Mouse (Mus musculus): Measurements from ENCODE around the gene Rpp25l. TPM values are rescaled to one million over a fixed set of nuclear protein-coding genes. Genes with fewer than 3 reads are reported as not detected.
"Not testable (repeated sequence)": the region's sequence is repeated elsewhere in the genome, so short reads cannot be mapped to it uniquely, and the experiment has no call there.

Gene Rpp25l
- polyA plus RNA-seq, 1 experiment, result 94.9 TPM

DNA sequence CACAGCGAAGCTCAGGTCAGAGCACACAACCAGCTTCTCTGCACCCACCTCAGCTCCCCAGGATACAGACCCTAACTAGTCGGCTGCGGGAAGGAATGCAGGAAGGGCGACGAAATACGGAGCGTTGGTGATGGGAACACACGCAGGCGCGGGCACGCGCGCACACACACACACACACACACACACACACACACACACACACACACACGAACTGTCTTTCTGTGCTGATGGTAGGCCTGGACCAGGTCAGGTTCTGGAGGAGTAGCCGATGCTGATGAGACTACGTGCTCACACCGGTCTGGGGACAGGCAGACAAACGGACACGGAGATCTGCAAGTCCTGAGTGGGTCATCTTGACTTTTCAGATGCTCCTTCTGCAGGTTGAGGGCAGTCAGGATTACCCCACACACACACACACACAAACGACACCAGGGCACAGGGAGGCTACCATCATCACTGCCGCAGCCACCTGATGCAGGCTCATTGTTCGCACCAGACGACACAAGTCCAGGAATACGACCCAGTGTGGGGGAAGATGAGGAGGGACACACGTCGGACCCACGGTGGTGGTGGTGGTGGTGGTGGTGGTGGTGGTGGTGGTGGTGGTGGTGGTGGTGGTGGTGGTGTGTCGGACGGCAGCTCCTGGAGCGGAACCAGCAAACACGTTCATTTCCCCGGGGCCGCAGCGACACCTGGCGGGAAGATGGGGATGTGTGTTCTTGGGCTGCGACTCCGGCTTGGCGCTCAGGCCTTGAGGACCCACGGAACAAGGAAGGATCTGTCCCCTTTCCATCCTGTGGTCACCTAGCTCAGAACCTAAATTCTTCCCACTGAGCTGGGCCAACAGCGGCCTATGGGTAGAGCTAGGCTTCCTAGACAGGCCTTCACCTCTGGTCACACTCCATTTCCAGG, 16.1 kb downstream of the Rpp25l start, which contains the start of gene Cntfr:
Gene Cntfr (minus strand): TSS at position 160 of the 912 bp plus-strand sequence.
- WGBS, result 11% methylated on average over 33 of the region's 40 CpGs
- not testable (repeated sequence) for H3K4me1 ChIP-seq (replicated peaks; ENCODE audit: control insufficient read depth, insufficient read depth, low read length); H3K4me3 ChIP-seq (ENCODE audit: control insufficient read depth, insufficient read depth, low read length); H3K27ac ChIP-seq (ENCODE audit: control insufficient read depth, insufficient read depth, low read length); H3K27me3 ChIP-seq (ENCODE audit: control insufficient read depth, insufficient read depth, low read length); H3K36me3 ChIP-seq (ENCODE audit: control insufficient read depth, insufficient read depth, low read length)
- DNase-seq, result peak; percentile 79
- peak; percentile 57; the same call in 1 of the 2 replicates for TF ChIP-seq CTCF (IDR thresholded peaks at IDR 0.05; ENCODE audit: borderline replicate concordance, control insufficient read depth, extremely low read depth, insufficient read depth, low read length, poor library complexity)

GRCm38 (mm10) chr4:41696452-41696851, 16.9 kb downstream of the Rpp25l start:
- not testable (repeated sequence) for DNase-seq; H3K36me3 ChIP-seq (ENCODE audit: control insufficient read depth, insufficient read depth, low read length); H3K4me1 ChIP-seq (replicated peaks; ENCODE audit: control insufficient read depth, insufficient read depth, low read length); H3K4me3 ChIP-seq (ENCODE audit: control insufficient read depth, insufficient read depth, low read length); H3K27ac ChIP-seq (ENCODE audit: control insufficient read depth, insufficient read depth, low read length); H3K27me3 ChIP-seq (ENCODE audit: control insufficient read depth, insufficient read depth, low read length)
- WGBS, result 10% methylated on average over 14 of the region's 15 CpGs

DNA sequence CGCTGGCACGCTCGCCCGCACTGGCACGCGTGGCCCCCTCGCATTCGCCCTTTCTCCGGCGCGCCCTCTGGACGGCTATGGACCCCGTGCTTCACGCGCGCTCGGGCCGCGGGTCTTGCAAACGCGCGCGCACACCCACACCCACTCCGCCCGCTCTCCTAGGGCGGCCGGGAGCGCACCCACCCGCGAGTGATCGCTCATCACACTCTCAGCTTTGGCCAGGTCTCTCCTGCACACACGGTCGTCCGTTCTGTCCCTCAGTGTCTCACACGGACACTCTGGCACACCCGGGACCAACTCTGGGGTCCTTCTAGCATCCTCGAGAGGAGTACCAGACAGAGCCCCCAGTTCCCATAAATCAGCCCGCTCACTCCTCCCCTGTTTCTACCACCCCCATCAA, 17.5 kb downstream of the Rpp25l start:
- H3K27me3 ChIP-seq (ENCODE audit: control insufficient read depth, insufficient read depth, low read length); H3K4me3 ChIP-seq (ENCODE audit: control insufficient read depth, insufficient read depth, low read length); H3K4me1 ChIP-seq (replicated peaks; ENCODE audit: control insufficient read depth, insufficient read depth, low read length); H3K27ac ChIP-seq (ENCODE audit: control insufficient read depth, insufficient read depth, low read length); DNase-seq; H3K36me3 ChIP-seq (ENCODE audit: control insufficient read depth, insufficient read depth, low read length): not testable (repeated sequence)
- 5% methylated on average over 21 of the region's 38 CpGs for WGBS

DNA sequence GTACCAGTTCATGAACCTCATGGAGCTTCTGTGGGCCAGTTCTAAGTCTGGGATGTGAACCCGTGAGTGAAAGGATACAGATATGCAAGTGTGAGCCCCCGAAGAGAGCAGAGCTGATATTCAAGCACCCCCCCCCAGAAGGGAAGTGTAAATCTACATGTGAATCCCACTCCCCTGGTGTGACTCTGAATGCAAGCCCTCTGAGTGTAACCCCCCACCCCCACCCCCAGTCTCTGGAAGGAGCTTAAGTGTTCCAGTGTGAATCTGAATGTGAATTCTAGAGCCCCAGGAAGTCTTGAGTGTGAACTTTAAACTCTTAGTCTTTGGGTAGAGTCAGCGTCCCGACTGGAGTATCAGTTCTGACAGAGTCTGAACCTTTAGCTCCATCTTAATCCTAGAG, 19.8 kb downstream of the Rpp25l start:
- H3K4me1 ChIP-seq (replicated peaks; ENCODE audit: control insufficient read depth, insufficient read depth, low read length); H3K4me3 ChIP-seq (ENCODE audit: control insufficient read depth, insufficient read depth, low read length); H3K27ac ChIP-seq (ENCODE audit: control insufficient read depth, insufficient read depth, low read length); DNase-seq; H3K27me3 ChIP-seq (ENCODE audit: control insufficient read depth, insufficient read depth, low read length); H3K36me3 ChIP-seq (ENCODE audit: control insufficient read depth, insufficient read depth, low read length): not testable (repeated sequence)
- WGBS, result 14% methylated on average over 4 of the region's 4 CpGs

DNA sequence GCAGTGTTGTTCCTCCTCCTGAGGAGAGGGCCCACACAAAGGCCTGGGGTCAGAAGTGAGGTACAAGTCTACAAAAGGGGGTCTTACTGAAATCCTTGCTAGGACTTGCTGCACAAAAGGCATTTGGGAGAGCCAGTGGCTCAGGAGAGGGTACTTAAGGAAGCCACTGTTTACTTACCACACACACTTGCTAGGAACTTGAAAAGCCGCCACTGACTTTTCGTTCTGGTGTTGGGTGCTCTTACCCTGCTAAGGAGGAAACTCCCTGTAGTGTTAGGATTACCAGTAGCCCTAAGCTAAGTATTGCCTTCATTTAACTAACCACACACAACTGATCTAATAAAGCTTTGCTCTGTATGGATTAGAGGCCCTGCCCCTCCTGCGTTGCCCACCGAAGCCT, 23.3 kb downstream of the Rpp25l start:
- not testable (repeated sequence) for H3K27me3 ChIP-seq (ENCODE audit: control insufficient read depth, insufficient read depth, low read length); H3K27ac ChIP-seq (ENCODE audit: control insufficient read depth, insufficient read depth, low read length); H3K36me3 ChIP-seq (ENCODE audit: control insufficient read depth, insufficient read depth, low read length); H3K4me3 ChIP-seq (ENCODE audit: control insufficient read depth, insufficient read depth, low read length); H3K4me1 ChIP-seq (replicated peaks; ENCODE audit: control insufficient read depth, insufficient read depth, low read length); DNase-seq
- no CpG with 5 or more reads among the region's 4 CpGs for WGBS

- H3K36me3 ChIP-seq (ENCODE audit: control insufficient read depth, insufficient read depth, low read length); H3K4me1 ChIP-seq (replicated peaks; ENCODE audit: control insufficient read depth, insufficient read depth, low read length); H3K27ac ChIP-seq (ENCODE audit: control insufficient read depth, insufficient read depth, low read length); H3K4me3 ChIP-seq (ENCODE audit: control insufficient read depth, insufficient read depth, low read length); DNase-seq; H3K27me3 ChIP-seq (ENCODE audit: control insufficient read depth, insufficient read depth, low read length): not testable (repeated sequence)
- WGBS, result 82% methylated on average over 1 of the region's 1 CpGs
These were observed 24.8 kb downstream of the Rpp25l start for GRCm38 (mm10) chr4:41688562-41688961.

DNA sequence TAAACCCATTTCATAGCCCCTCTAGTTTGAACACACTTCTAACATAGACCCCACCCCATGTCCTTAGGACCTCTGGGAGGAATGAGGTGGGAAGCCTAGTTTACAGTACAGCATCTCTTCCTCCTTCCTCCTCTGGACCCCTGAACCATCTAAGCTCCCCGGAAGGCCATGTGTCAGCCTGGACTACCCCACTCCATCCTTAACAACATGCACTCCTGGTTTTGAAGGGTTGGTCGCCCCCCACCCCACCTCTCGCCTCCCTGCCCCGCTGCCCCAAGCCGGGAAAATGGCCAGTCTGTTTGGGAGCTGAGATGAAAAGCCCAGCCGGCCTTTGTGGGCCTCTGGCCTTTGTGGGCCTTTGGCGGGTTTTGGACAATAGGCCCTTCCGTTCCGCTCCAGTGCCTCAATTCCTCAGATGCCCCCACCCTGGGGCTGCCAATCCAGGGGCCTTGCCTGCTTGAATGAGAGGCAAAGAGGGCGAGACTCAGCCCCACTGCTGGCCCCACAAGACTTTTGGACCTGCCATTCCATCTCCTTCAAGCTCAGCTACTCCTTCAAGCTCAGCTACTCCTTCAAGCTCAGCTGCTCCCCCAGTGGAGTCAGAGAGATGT, 27.3 kb downstream of the Rpp25l start:
- not testable (repeated sequence) for DNase-seq; H3K27ac ChIP-seq (ENCODE audit: control insufficient read depth, insufficient read depth, low read length); H3K27me3 ChIP-seq (ENCODE audit: control insufficient read depth, insufficient read depth, low read length); H3K4me3 ChIP-seq (ENCODE audit: control insufficient read depth, insufficient read depth, low read length); H3K4me1 ChIP-seq (replicated peaks; ENCODE audit: control insufficient read depth, insufficient read depth, low read length); H3K36me3 ChIP-seq (ENCODE audit: control insufficient read depth, insufficient read depth, low read length)
- WGBS, result 70% methylated on average over 9 of the region's 10 CpGs

GRCm38 (mm10) chr4:41684931-41685453, 28.3 kb downstream of the Rpp25l start:
- H3K27me3 ChIP-seq (ENCODE audit: control insufficient read depth, insufficient read depth, low read length); H3K4me1 ChIP-seq (replicated peaks; ENCODE audit: control insufficient read depth, insufficient read depth, low read length); DNase-seq; H3K4me3 ChIP-seq (ENCODE audit: control insufficient read depth, insufficient read depth, low read length); H3K27ac ChIP-seq (ENCODE audit: control insufficient read depth, insufficient read depth, low read length); H3K36me3 ChIP-seq (ENCODE audit: control insufficient read depth, insufficient read depth, low read length): not testable (repeated sequence)
- 4% methylated on average over 12 of the region's 14 CpGs for WGBS

DNA sequence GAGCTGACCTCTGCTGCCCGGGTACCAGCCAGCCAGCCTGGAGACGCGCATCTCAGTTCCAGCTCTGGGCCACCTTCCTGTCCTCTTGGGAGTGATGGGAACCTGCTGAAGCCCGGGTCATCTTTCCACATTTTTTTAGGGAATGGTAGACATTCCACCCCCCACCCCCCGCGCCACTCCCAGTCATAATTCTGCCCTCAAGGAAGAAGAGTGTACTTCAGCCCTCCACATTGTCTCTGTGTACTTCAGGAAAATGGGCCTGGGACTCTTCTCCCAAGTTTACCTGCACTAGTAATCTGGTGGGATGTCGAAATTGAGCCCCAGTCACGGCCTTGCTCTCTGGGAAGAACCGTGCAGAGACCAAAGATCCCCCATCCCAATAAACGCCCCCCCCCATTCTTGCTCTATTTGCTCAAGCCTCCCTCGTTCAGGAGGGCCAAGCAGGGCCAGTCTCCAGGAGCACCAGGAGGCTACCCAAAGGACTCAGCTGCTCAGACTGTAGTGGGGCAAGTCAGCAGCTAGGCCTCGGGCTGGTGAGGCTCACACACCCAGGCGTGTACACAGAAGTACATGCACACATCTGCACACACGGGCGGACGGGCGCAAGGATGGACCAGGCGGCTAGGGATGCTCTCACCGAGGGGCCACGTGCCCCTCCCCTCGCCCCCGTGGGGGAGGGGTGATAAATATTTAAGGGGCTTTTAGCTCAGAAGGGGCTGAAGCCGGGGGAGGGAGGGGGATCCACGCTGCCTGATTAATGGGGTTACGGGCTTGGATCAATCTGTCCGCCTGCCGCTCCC, 29.0 kb downstream of the Rpp25l start:
- H3K27ac ChIP-seq (ENCODE audit: control insufficient read depth, insufficient read depth, low read length); H3K4me3 ChIP-seq (ENCODE audit: control insufficient read depth, insufficient read depth, low read length); H3K36me3 ChIP-seq (ENCODE audit: control insufficient read depth, insufficient read depth, low read length); H3K27me3 ChIP-seq (ENCODE audit: control insufficient read depth, insufficient read depth, low read length); H3K4me1 ChIP-seq (replicated peaks; ENCODE audit: control insufficient read depth, insufficient read depth, low read length); DNase-seq: not testable (repeated sequence)
- WGBS, result 14% methylated on average over 27 of the region's 27 CpGs

- not testable (repeated sequence) for H3K27ac ChIP-seq (ENCODE audit: control insufficient read depth, insufficient read depth, low read length); DNase-seq; H3K4me1 ChIP-seq (replicated peaks; ENCODE audit: control insufficient read depth, insufficient read depth, low read length); H3K36me3 ChIP-seq (ENCODE audit: control insufficient read depth, insufficient read depth, low read length); H3K27me3 ChIP-seq (ENCODE audit: control insufficient read depth, insufficient read depth, low read length); H3K4me3 ChIP-seq (ENCODE audit: control insufficient read depth, insufficient read depth, low read length)
- WGBS, result 10% methylated on average over 2 of the region's 27 CpGs
These were observed 30.0 kb downstream of the Rpp25l start for GRCm38 (mm10) chr4:41683303-41683702.
